Mouse (Mus musculus): ENCODE measurements around the gene Nckap5l.
"Not testable (repeated sequence)": the region's sequence is repeated elsewhere in the genome, so short reads cannot be mapped to it uniquely, and the experiment has no call there.

The Nckap5l gene

DNA sequence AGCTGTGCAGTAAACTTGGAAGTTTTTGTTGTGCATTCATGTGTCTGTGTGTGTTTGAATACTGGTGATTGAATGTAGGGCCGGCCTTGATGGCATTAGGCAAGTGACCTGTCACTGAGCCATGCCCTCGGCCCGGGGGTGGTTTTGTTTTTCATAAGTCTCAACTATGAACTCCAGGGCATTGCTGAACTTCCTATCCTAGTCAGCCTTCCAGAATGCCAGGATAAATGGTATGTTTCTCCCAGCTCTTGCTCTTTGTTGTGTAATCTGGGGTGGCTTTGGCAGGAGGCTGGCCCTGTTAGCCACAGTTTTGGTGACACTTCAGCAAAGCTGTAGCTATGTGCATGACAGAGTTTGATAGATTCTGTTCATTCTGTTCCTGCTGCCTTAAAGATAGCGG, 60.7 kb downstream of the Nckap5l start:
- DNase-seq (ENCODE audit: low spot score) = no peak

DNA sequence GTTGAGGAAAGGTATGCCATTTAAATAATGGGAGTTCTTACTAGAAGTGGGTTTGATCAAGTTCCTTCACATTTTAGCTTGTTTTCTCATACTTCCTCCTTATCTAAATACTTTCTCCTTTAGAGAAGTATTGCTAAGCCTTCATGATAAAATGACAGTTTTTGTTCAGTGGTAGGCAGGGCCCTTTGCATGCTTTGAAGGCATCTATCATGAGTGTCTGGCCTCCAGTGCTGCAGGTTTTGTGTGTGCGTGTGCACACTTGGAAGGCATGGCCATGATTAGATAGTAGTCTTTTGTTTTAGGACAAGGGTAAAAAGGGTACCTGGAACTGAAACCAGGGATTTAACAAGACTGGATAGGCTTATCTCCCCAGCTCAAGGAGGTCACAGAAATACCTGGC, 61.1 kb downstream of the Nckap5l start:
- DNase-seq (ENCODE audit: low spot score) = no peak

DNA sequence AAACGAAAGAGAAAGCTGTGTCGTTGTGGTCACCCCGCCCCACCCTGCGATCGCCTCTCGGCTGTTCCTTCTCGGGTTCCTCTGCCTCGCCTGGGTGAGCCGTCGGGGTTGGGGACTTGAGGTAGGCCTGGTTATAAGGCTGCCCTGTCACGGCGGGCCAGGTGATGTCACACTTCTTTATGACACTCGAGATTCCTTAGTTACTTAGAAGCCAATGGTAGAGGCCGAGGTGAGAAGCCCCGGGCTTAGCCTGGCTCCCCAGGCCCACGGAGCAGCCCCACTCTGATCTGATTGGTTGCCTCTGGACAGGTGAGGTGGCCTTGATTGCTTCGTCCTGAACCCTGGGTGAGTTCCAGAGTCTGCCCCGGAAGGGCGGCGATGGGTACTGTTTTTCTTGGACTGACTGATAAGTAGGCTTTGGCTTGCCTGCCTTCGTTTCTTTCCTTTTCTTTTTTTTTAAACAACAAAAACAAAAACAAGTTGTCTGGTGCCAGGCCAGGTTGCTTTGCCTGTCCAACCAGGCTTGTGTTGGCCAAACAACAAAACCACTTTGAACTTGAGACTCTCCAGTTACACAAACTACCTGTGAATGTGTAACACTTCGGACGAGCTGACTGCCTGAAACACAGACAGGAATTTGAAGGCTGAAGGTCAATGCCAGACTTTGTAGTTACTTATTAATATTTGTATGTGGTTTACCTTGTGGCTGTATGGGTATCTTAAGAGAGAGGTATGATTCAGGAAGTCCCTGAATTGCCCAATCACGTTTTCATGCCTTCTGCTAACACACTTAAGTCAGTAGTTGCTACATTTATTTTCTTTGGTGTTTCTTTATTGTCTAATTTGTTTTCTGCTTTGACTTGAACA, 63.9 kb downstream of the Nckap5l start:
- no peak for DNase-seq (ENCODE audit: low spot score)

DNA sequence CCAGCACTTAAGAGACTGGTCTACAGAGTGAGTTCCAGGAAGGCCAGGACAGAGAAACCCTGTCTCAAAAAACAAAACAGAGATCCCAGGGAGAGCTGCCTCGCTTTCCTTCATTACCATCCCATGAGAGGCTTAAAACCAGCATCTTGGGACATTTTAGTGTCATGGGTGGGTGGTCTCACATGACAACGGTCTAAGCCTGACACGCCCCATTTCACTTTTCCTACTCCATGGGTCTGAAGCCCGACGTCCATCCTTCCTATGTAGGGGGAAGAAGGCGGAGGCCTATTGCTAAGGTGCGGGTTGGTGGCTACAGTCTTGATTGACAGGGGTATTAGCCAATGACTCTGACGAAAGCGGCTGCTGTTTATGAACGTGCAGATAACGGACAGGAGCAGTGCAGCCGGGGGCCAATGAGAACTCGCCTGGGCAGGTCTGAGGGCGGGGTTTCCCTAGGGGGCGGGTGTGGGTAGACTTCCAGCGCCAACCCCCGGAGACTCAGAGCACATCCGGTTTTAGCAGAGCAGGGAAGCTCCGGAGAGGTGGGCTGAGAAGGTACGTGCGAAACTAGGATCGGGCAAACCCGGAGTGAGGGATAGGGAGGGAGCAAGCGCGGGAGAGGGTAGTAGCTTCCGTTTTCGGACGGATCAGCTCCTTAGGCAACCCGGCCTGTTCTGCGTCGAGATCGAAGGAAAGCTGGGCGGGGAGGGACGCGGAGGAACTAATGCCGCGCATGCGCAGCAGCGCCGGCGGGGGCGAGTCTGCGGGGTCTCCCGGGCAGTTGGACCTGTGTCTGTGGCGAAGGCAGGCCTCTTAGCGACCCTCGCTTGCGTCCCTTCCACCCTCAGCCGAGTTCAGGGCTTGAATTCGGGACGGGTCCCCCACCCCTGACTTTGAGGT, 64.8 kb downstream of the Nckap5l start, which contains the start of gene Tmbim6:
Gene Tmbim6 (plus strand): TSS at position 397 of the 900 bp plus-strand sequence.
- peak; percentile 100 for DNase-seq (ENCODE audit: low spot score)

GRCm38 (mm10) chr15:99391975-99392374, 65.6 kb downstream of the Nckap5l start:
- no peak for DNase-seq (ENCODE audit: low spot score)

GRCm38 (mm10) chr15:99390472-99391401, 66.8 kb downstream of the Nckap5l start:
- no peak for DNase-seq (ENCODE audit: low spot score)

- DNase-seq (ENCODE audit: low spot score) = no peak
Observed at GRCm38 (mm10) chr15:99387976-99388375, 69.6 kb downstream of the Nckap5l start.

GRCm38 (mm10) chr15:99386796-99387195, 70.8 kb downstream of the Nckap5l start:
- no peak for DNase-seq (ENCODE audit: low spot score)

DNA sequence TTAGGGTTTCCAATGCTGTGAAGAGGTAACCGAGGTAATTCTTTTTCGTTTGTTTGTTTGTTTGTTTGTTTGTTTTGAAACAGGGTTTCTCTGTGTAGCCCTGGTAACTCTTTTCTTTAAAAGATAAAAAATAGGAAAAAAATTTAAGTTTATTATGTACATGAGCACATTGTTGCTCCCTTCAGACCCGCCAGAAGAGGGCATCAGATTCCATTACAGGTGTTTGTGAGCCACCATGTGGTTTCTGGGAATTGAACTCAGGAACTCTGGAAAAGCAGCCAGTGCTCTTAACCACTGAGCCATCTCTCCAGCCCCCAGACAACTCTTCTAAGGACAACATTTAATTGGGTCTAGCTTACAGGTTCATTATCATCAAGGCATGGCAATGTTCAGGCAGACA, 71.4 kb downstream of the Nckap5l start:
- not testable (repeated sequence) for DNase-seq (ENCODE audit: low spot score)

DNA sequence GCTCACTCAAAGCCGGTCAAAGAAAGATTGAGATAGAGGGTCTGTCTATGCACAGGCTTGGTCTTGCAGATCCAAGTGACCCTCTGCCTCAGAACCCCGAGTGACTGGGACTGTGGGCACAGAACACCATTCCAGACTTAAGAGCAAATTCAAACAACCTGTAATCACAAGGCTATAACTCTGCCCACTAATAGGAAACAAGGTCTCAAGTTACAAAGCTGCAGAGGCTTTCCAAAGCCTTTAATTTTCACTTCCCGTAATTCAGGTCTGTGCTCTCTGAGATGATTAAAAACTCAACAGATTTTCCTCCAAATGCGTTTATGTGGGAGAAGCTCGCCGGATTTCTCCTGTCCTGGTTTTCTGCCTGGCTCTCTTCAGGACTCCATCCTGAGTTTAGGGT, 73.5 kb downstream of the Nckap5l start:
- DNase-seq (ENCODE audit: low spot score) = no peak

- no peak for DNase-seq (ENCODE audit: low spot score)
Observed at GRCm38 (mm10) chr15:99382893-99383292, 74.7 kb downstream of the Nckap5l start.

- DNase-seq (ENCODE audit: low spot score) = no peak
Observed at GRCm38 (mm10) chr15:99376240-99376639, 81.3 kb downstream of the Nckap5l start.

- no peak for DNase-seq (ENCODE audit: low spot score)
Observed at GRCm38 (mm10) chr15:99375581-99375980, 82.0 kb downstream of the Nckap5l start.

GRCm38 (mm10) chr15:99375036-99375435, 82.5 kb downstream of the Nckap5l start:
- no peak for DNase-seq (ENCODE audit: low spot score)

DNA sequence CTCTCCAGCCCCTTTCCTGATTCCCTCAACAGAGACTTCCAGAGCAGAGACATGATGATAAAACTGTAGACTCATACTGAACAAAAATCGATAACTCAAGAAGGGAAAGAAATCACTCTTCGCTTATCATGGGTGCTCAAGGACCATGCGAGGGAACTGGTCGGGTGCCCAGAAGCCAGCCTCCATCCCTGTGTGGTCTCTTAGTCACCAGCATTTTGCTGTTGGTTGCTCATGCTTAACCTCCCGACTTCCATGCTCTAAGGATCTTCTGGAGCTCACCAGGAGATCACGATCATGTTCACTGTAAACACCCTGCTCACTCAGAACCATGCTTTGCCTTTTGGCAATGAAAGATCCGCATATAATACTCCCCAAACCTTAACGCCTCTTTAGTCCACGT, 84.8 kb downstream of the Nckap5l start:
- DNase-seq (ENCODE audit: low spot score) = no peak

Measured in retina, embryonic 14.5 days (tissue).